Mouse (Mus musculus) thymus, postnatal 14 days (tissue): ENCODE measurements around the gene D930048N14Rik.

Experiments used
- DNase-seq: peaks from one replicate; pipeline ENCODE4 v3.0.0; 2021

D930048N14Rik gene

GRCm38 (mm10) chr11:51707080-51707479 is 56.3 kb downstream of the D930048N14Rik start:
- no peak for DNase-seq
